Mouse (Mus musculus): Measurements from ENCODE around the gene Cpt1b. TPM values are rescaled to one million over a fixed set of nuclear protein-coding genes. Genes with fewer than 3 reads are reported as not detected.
A peak's percentile ranks its signal among the peaks of the same experiment; 100 is the strongest.
"Not testable (repeated sequence)": the region's sequence is repeated elsewhere in the genome, so short reads cannot be mapped to it uniquely, and the experiment has no call there.

The Cpt1b gene
- polyA plus RNA-seq, 1 experiment from 2014 or later: 0.58 TPM

DNA sequence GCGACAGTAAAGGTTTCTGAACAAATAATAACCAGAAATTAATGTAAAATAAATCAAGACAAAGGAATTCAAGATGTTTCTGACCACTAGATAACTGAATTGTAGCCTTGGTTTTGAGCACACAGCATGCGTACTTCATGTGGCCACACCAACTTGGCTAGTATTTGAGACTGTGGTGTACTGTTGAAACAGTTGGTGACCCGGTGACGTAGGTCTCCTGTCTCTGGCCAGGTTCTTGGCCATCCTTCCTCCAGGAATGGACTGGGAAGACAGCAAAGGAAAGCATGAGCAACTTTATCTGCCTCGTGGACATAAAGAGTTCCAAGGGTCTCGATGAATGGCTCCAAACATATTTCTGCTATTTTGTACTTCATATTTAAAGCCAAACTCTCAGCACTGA lies 6.1 kb upstream of the Cpt1b start:
- WGBS: 92% methylated on average over 6 of the region's 6 CpGs

GRCm38 (mm10) chr15:89431271-89431670 lies 5.6 kb upstream of the Cpt1b start:
- Histone ChIP-seq H3K27me3 (no peaks in the 10 kb centered on the region), H3K4me2 (replicated peaks) (no peak overlapping the region), H3K4me1 (peaks cover 9% of the 10 kb centered on the region), H3K9me3 (no peaks in the 10 kb centered on the region), H3K9ac (no peak overlapping the region), H3K27ac (no peak overlapping the region), H3K4me3 (no peak overlapping the region), H3K36me3 (peaks cover 14% of the 10 kb centered on the region)
- WGBS: 91% methylated on average over 3 of the region's 3 CpGs
- ATAC-seq (ENCODE audit: insufficient number of reproducible peaks, insufficient read depth, low FRiP score, low TSS enrichment): no peak

More for the DNA sequence above, 6.1 kb upstream of the Cpt1b start:
- Histone ChIP-seq H3K9ac (no peak overlapping the region), H3K36me3 (peaks cover 8% of the 10 kb centered on the region; the same call in 1 of the 2 replicates), H3K4me2 (replicated peaks) (no peak overlapping the region), H3K4me1 (peaks cover 9% of the 10 kb centered on the region), H3K9me3 (no peaks in the 10 kb centered on the region), H3K27me3 (no peaks in the 10 kb centered on the region), H3K27ac (no peak overlapping the region), H3K4me3 (no peak overlapping the region)
- no peak for ATAC-seq (ENCODE audit: insufficient number of reproducible peaks, insufficient read depth, low FRiP score, low TSS enrichment)

DNA sequence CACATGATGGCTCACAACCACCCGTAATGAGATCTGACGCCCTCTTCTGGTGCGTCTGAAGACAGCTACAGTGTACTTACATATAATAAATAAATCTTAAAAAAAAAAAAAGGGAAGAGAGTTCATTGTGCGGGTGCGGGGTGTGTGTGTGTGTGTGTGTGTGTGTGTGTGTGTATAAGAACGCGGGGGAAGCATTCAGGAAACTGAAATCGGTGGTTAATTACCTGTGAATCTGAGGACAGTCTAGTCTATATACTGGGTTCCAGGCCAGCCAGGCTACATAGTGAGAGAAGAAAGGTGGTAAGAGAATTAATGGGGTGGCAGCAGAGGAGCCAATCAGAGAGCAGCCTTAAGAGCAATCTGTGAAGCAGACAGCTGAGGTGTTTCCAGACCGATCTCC lies 5.1 kb upstream of the Cpt1b start:
- not testable (repeated sequence) for H3K9me3 ChIP-seq; H3K9ac ChIP-seq; H3K4me3 ChIP-seq; H3K27ac ChIP-seq; H3K27me3 ChIP-seq; H3K4me2 ChIP-seq (replicated peaks); ATAC-seq (ENCODE audit: insufficient number of reproducible peaks, insufficient read depth, low FRiP score, low TSS enrichment)
- 85% methylated on average over 9 of the region's 9 CpGs for WGBS
- Histone ChIP-seq H3K4me1 (peaks cover 12% of the 10 kb centered on the region), H3K36me3 (peaks cover 19% of the 10 kb centered on the region)

GRCm38 (mm10) chr15:89430341-89430740 lies 4.7 kb upstream of the Cpt1b start:
- Histone ChIP-seq H3K9me3 (no peaks in the 10 kb centered on the region), H3K36me3 (peaks cover 19% of the 10 kb centered on the region), H3K9ac (peak overlapping the region; percentile 79), H3K4me1 (peaks cover 16% of the 10 kb centered on the region), H3K27ac (peak overlapping the region; percentile 93), H3K4me3 (peak overlapping the region; percentile 67), H3K4me2 (replicated peaks) (peak overlapping the region; percentile 84), H3K27me3 (0 out of 2 replicates have a peak, but pooled peaks cover 2% of the 10 kb centered on the region)
- 49% methylated on average over 6 of the region's 6 CpGs for WGBS
- no peak for ATAC-seq (ENCODE audit: insufficient number of reproducible peaks, insufficient read depth, low FRiP score, low TSS enrichment)

- peaks cover 19% of the 10 kb centered on the region for H3K36me3 ChIP-seq
- WGBS: under 1% methylated on average over 70 of the region's 70 CpGs
- 0 out of 2 replicates have a peak, but pooled peaks cover 2% of the 10 kb centered on the region for H3K27me3 ChIP-seq
- peak within 1 kb of the TSS; percentile 84 for H3K4me2 ChIP-seq (replicated peaks)
- peak within 1 kb of the TSS; percentile 67 for H3K4me3 ChIP-seq
- H3K27ac ChIP-seq: peak within 1 kb of the TSS; percentile 93
- no peaks in the 10 kb centered on the region for H3K9me3 ChIP-seq
- peaks cover 16% of the 10 kb centered on the region for H3K4me1 ChIP-seq
- peak within 1 kb of the TSS; percentile 79 for H3K9ac ChIP-seq
- peak; percentile 89 for ATAC-seq (ENCODE audit: insufficient number of reproducible peaks, insufficient read depth, low FRiP score, low TSS enrichment)
Observed at GRCm38 (mm10) chr15:89429352-89430221, 3.9 kb upstream of the Cpt1b start, which contains the start of the genes C730034F03Rik, Gm44502 and Chkb. Gene C730034F03Rik (plus strand): TSS chr15:89429589. Gene Gm44502 (minus strand): TSS chr15:89429696. Gene Chkb (minus strand): TSS chr15:89429908.

GRCm38 (mm10) chr15:89428821-89429351 lies 3.2 kb upstream of the Cpt1b start:
- H3K4me2 ChIP-seq (replicated peaks): peak overlapping the region; percentile 84
- peaks cover 16% of the 10 kb centered on the region for H3K4me1 ChIP-seq
- peaks cover 19% of the 10 kb centered on the region for H3K36me3 ChIP-seq
- H3K4me3 ChIP-seq: peak overlapping the region; percentile 67
- H3K27me3 ChIP-seq: 0 out of 2 replicates have a peak, but pooled peaks cover 2% of the 10 kb centered on the region
- ATAC-seq (ENCODE audit: insufficient number of reproducible peaks, insufficient read depth, low FRiP score, low TSS enrichment): peak; percentile 42; the same call in 1 of the 2 replicates
- H3K9me3 ChIP-seq: no peaks in the 10 kb centered on the region
- WGBS: 5% methylated on average over 22 of the region's 22 CpGs
- peak overlapping the region; percentile 93; the same call in 1 of the 2 replicates for H3K27ac ChIP-seq
- peak overlapping the region; percentile 79 for H3K9ac ChIP-seq

GRCm38 (mm10) chr15:89428136-89428790 lies 2.6 kb upstream of the Cpt1b start:
- Histone ChIP-seq H3K9me3 (no peaks in the 10 kb centered on the region), H3K4me1 (peaks cover 16% of the 10 kb centered on the region), H3K4me3 (peak overlapping the region; percentile 67), H3K27me3 (0 out of 2 replicates have a peak, but pooled peaks cover 2% of the 10 kb centered on the region), H3K27ac (no peak overlapping the region), H3K36me3 (peaks cover 19% of the 10 kb centered on the region), H3K4me2 (replicated peaks) (peak overlapping the region; percentile 84), H3K9ac (peak overlapping the region; percentile 79)
- WGBS: 81% methylated on average over 19 of the region's 19 CpGs
- ATAC-seq (ENCODE audit: insufficient number of reproducible peaks, insufficient read depth, low FRiP score, low TSS enrichment): no peak

- Histone ChIP-seq H3K27ac (no peak overlapping the region), H3K9ac (no peak overlapping the region), H3K4me2 (replicated peaks) (no peak overlapping the region), H3K9me3 (no peaks in the 10 kb centered on the region), H3K4me1 (peaks cover 16% of the 10 kb centered on the region), H3K27me3 (0 out of 2 replicates have a peak, but pooled peaks cover 2% of the 10 kb centered on the region), H3K36me3 (peaks cover 19% of the 10 kb centered on the region), H3K4me3 (no peak overlapping the region)
- no peak for ATAC-seq (ENCODE audit: insufficient number of reproducible peaks, insufficient read depth, low FRiP score, low TSS enrichment)
- 87% methylated on average over 10 of the region's 10 CpGs for WGBS
Observed at GRCm38 (mm10) chr15:89426716-89427115, 1.1 kb upstream of the Cpt1b start.

DNA sequence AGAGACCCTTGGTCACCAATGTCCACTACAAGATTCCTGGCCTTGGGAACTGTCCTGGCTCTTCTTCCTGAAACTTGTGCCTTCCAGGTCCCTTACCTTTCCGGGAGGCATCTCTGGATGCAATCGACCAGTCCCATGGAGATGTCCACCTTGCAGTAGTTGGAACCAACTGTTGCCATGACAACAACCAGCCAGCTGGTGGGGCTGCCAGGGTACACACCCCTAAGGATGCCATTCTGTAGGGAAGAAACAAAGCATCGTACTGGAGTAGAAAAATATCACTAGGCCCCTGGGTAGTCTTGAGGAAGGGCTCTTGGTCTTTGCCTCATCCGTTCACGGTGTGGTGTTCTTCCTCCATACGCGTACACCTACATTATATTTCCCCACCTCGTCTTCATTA lies 1.0 kb downstream of the Cpt1b start:
- Histone ChIP-seq H3K27ac (no peak overlapping the region), H3K27me3 (0 out of 2 replicates have a peak, but pooled peaks cover 2% of the 10 kb centered on the region), H3K4me1 (peaks cover 13% of the 10 kb centered on the region), H3K4me2 (replicated peaks) (no peak overlapping the region), H3K4me3 (no peak overlapping the region), H3K9ac (no peak overlapping the region), H3K36me3 (peaks cover 22% of the 10 kb centered on the region), H3K9me3 (no peaks in the 10 kb centered on the region)
- WGBS: 85% methylated on average over 8 of the region's 8 CpGs
- ATAC-seq (ENCODE audit: insufficient number of reproducible peaks, insufficient read depth, low FRiP score, low TSS enrichment): no peak

GRCm38 (mm10) chr15:89421938-89422337 lies 3.7 kb downstream of the Cpt1b start:
- Histone ChIP-seq H3K4me1 (peaks cover 7% of the 10 kb centered on the region; the same call in 1 of the 2 replicates), H3K4me3 (no peak overlapping the region), H3K4me2 (replicated peaks) (no peak overlapping the region), H3K9ac (no peak overlapping the region), H3K36me3 (peaks cover 20% of the 10 kb centered on the region), H3K27ac (no peak overlapping the region), H3K9me3 (no peaks in the 10 kb centered on the region), H3K27me3 (0 out of 2 replicates have a peak, but pooled peaks cover 2% of the 10 kb centered on the region)
- 90% methylated on average over 9 of the region's 9 CpGs for WGBS
- ATAC-seq (ENCODE audit: insufficient number of reproducible peaks, insufficient read depth, low FRiP score, low TSS enrichment): no peak

DNA sequence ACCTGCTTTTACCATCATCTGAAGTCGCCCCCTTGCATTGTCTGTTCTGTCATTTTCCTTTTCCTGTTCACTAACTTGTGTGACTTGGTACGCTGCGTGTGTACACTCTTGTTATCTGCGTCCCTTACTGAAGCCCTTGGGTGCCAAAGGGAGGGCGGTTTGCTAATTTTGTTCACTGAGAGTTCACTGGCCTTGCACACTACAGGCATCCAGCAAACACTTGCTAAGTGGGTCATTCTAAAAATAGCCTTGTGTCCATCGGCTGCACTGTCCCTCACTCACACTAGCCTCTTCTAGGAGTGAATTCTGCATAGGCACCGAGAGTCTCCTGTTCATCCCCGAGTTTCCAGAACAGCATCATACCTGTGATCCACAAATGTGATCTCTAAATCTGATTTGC lies 10.4 kb downstream of the Cpt1b start:
- Histone ChIP-seq H3K4me2 (replicated peaks) (no peak overlapping the region), H3K9ac (no peak overlapping the region), H3K4me1 (no peaks in the 10 kb centered on the region), H3K36me3 (peaks cover 5% of the 10 kb centered on the region; the same call in 1 of the 2 replicates), H3K4me3 (no peak overlapping the region), H3K27ac (no peak overlapping the region), H3K9me3 (0 out of 2 replicates have a peak, but pooled peaks cover 1% of the 10 kb centered on the region), H3K27me3 (no peaks in the 10 kb centered on the region)
- no peak for ATAC-seq (ENCODE audit: insufficient number of reproducible peaks, insufficient read depth, low FRiP score, low TSS enrichment)
- WGBS: 87% methylated on average over 8 of the region's 8 CpGs

Measured in embryonic facial prominence, embryonic 12.5 days (tissue).